Mouse (Mus musculus) c-Kit-positive CD71-negative TER-119-negative erythroid progenitor cells, embryonic 14.5 days (primary cell): ENCODE results near the gene H2-Q6.
"Not testable (repeated sequence)": the region's sequence is repeated elsewhere in the genome, so short reads cannot be mapped to it uniquely, and the experiment has no call there.

Experiments
- DNase-seq: peaks from one replicate; pipeline ENCODE4 v3.0.0-alpha.2; 2013; ENCODE audit warnings: low read depth

H2-Q6 gene

DNA sequence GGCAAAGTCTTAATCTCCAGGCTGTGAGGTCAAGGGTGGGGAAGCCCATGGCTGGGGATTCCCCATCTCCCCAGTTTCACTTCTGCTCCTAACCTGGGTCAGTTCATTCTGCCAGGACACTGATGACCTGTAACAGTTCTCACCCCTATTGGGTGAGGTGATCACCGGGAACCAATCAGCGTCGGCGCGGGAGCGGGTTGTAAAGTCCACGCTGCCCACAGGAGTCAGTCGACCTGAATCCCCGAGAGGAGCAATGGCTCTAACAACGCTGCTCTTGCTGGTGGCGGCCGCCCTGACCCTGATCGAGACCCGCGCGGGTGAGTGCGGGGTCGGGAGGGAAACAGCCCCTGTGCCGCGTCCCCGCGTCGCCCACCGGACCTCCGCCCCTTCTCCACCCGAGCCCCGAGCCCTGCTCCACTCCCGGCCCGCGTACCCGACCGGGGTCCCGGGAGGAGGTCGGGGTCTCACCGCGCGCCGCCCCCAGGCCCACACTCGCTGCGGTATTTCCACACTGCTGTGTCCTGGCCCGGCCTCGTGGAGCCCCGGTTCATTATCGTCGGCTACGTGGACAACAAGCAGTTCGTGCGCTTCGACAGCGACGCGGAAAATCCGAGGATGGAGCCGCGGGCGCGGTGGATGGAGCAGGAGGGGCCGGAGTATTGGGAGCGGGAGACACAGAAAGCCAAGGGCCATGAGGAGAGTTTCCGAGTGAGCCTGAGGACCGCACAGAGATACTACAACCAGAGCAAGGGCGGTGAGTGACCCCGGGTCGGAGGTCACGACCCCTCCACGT lies at the start of gene H2-Q6:
Gene H2-Q6, plus strand, starts transcription at position 227 of the 793 bp plus-strand sequence.
- DNase-seq, result not testable (repeated sequence)

DNA sequence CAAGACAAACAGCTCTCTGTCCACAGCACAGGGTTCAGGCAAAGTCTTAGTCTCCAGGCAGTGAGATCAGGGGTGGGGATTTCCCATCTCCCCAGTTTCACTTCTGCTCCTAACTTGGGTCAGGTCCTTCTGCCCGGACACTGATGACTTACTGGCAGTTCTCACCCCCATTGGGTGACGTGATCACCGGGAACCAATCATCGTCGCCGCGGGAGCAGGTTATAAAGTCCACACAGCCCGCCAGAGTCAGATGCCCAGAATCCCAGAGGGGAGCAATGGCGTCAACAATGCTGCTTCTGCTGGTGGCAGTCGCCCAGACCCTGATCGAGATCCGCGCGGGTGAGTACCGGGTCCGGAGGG lies 45.3 kb upstream of the H2-Q6 start, which contains the start of gene H2-Q4:
Gene H2-Q4, plus strand, starts transcription at position 249 of the 360 bp plus-strand sequence.
- DNase-seq, result peak; percentile 89

DNA sequence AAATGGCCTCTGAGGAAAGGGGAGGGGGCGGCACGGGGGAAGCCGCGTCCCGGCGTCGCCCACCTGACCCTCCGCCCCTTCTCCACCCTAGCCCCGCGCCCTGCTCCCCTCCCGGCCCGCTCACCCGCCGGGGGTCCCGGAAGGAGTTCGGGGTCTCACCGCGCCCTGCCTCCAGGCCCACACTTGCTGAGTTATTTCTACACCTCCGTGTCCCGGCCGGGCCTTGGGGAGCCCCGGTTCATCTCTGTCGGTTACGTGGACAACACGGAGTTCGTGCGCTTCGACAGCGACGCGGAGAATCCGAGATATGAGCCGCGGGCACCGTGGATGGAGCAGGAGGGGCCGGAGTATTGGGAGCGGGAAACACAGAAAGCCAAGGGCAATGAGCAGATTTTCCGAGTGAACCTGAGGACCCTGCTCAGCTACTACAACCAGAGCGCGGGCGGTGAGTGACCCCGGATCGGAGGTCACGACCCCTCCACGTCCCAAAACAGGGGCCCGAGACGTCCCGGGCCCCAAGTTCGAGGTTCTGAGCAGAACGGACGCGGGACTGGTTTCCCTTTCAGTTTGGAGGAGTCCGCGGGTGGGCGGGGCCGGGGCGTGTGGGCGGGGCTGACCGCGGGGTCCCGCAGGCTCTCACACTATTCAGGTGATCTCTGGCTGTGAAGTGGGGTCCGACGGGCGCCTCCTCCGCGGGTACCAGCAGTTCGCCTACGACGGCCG lies 44.8 kb upstream of the H2-Q6 start:
- no peak for DNase-seq

DNA sequence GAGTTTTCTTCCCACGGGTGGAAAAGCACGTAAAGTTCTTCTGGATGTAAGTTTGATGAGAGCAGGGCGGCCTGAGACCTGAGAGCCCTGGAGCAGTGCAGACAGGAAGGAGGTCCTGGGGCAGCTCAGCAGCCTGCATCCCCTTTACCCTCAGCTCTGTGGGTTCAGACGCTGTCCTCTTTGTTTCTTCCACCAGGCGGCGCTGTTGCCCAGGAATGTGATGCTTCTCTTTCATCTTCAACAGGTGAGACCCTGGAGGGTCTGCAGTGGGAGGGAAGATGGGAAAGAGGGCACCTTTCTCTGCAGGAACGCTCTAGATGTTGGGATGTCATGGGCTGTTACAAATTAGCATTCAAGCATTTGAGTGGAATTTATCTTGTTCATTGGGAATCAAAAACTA lies 34.9 kb upstream of the H2-Q6 start:
- DNase-seq, result not testable (repeated sequence)

DNA sequence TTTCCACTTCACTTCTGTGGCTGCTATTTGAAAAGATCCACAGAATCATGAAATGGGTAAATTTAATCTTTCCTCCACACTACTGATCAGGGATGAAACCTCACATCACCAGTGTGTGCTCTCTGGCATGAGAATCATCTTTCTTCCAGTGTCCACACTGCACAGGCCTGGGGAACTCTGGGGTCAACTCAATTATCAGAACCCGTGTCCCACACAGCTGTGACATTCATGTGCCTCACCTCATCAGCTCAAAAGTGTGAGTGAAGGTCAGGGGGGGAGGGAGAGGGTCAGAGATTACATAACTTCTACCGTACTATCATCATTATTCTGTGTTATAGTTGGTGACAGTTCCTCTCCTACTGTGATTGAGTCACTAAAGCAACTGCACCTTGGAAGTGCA lies 32.0 kb upstream of the H2-Q6 start:
- DNase-seq, result not testable (repeated sequence)

DNA sequence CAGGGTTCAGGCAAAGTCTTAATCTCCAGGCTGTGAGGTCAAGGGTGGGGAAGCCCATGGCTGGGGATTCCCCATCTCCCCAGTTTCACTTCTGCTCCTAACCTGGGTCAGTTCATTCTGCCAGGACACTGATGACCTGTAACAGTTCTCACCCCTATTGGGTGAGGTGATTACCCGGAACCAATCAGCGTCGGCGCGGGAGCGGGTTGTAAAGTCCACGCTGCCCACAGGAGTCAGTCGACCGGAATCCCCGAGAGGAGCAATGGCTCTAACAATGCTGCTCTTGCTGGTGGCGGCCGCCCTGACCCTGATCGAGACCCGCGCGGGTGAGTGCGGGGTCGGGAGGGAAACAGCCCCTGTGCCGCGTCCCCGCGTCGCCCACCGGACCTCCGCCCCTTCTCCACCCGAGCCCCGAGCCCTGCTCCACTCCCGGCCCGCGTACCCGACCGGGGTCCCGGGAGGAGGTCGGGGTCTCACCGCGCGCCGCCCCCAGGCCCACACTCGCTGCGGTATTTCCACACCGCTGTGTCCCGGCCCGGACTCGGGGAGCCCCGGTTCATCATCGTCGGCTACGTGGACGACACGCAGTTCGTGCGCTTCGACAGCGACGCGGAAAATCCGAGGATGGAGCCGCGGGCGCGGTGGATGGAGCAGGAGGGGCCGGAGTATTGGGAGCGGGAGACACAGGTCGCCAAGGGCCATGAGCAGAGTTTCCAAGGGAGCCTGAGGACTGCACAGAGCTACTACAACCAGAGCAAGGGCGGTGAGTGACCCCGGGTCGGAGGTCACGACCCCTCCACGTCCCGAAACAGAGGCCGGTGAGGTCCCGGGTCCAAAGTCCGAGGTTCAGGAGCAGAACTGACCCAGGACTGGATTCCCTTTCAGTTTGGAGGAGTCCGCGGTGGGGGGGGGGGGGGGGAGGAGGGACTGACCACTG lies 30.5 kb upstream of the H2-Q6 start:
- DNase-seq, result not testable (repeated sequence)

DNA sequence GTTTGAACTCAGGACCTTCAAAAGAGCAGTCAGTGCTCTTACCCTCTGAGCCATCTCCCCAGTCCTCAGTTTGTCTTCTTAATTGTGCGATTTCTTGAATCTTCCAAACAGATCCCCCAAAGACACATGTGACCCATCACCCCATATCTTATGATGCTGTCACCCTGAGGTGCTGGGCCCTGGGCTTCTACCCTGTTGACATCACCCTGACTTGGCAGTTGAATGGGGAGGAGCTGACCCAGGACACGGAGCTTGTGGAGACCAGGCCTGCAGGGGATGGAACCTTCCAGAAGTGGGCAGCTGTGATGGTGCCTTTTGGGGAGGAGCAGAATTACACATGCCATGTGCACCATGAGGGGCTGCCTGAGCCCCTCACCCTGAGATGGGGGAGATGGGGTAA lies 27.7 kb upstream of the H2-Q6 start:
- DNase-seq, result not testable (repeated sequence)

DNA sequence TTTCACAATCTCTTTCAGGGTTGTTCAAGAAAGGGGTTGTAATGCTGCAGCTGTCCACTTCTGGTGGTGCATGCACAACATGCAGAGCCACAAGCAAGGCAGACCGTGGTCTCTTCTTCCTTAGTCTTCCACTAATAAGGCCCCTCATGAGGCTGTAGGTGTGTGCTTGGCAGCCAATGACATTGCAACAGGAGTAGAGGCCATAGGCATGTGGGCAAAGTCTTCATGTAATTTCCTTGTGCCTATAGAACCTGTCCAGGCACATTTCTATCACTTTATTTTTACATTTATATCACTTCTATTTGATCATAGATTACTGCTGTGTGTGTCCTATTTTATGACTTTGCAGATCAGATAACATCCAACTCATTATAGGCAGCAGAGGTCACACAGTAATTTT lies 11.6 kb upstream of the H2-Q6 start:
- DNase-seq, result not testable (repeated sequence)

DNA sequence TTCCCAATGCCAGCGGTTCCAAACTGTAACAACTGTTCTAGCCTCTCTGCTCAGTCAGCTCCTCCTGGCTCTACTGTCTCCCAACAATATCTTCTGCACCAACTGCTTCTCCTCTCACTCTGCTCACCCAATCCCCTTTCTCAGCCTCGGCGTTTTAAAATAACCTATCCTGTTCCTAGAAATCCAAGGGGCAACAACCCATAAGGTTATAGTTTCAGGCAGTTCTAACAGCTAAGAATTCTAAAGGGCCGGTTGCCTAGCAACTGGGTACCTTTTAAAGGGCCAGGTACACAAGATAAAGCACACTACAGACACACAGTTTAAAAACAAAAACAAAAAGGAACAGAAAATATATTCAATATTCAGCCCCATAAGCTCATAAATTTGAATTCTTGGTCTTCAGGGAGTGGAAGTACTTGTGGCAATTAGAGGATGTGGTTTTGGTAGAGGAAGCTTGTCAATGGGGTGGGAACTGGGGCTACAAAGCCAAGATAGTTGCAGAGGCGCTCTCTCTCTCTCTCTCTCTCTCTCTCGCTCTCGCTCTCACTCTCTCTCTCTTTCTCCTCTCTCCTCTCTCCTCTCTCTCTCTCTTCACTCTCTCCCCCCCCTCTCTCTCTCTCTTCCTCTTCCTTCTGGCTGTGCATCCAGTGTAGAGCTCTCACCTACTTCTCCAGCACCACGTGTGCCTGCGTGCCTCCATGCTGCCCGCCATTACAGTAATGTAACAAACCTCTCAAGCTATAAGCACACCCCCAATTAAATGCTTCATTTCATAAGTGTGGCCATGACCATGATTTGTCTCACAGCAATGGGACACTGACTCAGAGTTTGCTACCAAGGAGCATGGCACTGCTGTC lies 9.1 kb upstream of the H2-Q6 start:
- not testable (repeated sequence) for DNase-seq

DNA sequence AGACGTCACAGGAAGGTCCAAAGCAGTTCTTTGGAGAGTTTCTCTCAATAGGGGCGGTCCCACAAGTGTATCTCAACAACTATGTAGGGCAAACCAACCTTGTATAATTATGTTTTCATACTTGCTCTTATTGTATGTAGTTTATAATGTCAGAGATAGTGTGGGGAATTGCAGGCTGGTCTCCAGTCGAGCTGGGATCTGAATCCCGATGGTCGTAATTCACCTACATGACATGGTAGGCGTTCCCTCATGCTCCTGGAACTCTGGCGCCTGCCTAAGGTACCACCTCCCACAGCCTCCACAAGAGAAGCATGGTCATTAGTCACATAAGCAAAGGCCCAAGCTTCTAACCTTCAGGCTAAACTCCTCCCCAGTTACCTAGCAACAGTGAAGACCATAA lies 5.9 kb upstream of the H2-Q6 start:
- no peak for DNase-seq

DNA sequence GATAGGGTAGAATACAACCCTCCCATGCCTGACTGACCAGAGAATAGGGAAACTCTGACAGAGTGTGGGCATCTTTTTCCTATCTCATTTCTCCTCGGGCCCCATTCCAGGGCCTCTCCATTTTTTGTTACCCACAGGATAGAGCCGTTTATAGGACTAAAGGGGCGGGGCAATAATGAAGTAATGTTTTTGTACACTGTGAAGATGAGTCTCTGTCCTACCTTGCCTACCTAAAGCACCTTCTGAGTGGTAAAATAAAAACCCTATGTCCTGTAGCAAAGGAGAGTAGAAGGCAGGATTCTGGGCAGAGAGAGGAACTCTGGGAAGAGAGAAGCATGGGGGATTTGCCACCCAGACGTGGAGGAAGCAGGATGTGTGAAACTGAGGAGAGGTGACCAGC lies 5.1 kb upstream of the H2-Q6 start:
- not testable (repeated sequence) for DNase-seq

DNA sequence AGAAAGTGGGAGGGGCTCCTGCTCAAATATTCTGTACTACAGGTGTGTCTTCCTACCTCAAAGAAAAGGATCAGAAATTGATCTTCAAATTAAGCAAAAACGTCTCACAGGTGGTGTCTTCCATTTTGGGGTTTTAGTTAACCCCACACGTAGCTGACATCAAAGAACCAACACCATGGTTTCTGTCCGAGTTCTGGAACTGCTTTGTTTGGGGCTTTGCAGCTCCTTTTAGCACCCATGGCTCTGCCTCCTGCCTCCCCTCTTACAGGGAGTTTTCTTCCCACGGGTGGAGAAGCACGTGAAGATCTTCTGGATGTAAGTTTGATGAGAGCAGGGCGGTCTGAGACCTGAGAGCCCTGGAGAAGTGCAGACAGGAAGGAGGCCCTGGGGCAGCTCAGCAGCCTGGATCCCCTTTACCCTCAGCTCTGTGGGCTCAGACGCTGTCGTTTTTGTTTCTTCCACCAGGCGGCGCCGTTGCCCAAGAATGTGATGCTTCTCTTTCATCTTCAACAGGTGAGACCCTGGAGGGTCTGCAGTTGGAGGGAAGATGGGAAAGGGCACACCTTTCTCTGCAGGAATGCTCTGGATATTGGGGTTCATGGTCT lies 4.3 kb upstream of the H2-Q6 start:
- peak; percentile 23 for DNase-seq

DNA sequence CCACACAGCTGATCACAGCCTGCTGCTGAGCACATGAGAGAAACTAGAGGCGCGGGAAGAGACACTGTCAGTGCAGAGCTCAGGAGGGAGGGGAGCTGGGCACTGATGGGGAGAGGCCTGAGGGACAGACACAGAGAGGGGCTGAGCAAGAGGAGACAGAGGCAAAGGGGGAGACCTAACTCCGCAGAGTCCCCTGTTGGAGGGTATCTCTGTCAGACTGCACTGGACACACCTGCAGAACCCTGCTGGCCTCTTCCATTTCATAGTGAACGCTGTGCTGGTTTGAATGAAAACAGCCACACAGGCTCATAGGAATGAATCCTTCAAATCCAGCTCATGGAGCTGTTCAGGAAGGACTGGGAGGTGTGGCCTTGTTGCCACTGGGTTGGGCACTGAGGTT lies 3.3 kb upstream of the H2-Q6 start:
- not testable (repeated sequence) for DNase-seq

DNA sequence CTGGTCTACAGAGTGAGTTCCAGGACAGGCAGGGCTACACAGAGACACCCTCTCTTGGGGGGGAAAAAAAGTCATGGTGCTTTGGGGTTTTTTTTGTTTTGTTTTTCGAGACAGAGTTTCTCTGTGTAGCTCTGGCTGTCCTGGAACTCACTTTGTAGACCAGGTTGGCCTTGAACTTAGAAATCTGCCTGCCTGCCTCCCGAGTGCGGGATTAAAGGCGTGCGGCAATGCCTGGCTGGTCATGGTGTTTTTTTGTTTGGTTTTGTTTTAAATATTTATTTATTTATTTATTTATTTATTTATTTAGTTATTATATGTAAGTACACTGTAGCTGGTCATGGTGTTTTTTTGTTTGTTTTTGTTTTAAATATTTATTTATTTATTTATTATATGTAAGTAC lies 2.3 kb upstream of the H2-Q6 start:
- DNase-seq, result not testable (repeated sequence)

DNA sequence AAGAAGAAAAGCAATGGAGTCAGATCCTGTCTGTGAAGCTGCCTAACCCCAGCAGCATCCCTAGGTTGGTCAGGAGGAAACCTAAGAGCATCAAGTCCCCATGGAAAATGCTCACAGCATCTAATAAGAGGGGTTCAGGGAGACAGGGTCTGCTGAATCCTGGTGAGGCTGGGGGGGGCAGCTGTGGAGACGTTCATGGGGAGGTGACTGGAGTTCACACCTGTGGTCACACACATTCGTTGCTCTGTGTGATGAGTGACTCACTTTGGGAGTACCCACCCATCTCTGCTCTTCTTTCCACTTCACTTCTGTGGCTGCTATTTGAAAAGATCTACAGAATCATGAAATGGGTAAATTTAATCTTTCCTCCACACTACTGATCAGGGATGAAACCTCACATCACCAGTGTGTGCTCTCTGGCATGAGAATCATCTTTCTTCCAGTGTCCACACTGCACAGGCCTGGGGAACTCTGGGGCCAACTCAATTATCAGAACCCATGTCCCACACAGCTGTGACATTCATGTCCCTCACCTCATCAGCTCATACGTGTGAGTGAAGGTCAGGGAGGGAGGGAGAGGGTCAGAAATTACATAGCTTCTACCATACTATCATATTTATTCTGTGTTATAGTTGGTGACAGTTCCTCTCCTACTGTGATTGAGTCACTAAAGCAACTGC lies 1.4 kb upstream of the H2-Q6 start:
- not testable (repeated sequence) for DNase-seq

DNA sequence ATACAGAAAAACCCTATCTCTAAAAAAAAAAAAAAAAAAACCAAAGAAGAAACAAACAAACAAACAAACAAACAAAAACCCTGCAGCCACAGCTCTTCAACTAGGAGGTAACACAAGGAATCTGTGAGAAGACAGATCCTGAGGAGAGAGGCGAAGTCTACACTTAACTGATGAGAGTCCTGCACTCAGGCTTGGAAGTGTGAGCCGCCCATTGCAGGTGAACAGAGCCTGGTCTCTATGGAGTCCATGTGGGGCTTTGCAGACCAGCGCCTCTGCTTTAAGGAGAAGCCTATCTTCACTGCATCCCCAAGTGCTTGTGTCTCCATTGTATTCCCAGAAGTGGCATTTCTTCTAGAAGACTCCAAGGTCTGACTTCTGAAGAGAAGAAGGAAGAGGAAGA lies 544 bp upstream of the H2-Q6 start:
- DNase-seq, result not testable (repeated sequence)

DNA sequence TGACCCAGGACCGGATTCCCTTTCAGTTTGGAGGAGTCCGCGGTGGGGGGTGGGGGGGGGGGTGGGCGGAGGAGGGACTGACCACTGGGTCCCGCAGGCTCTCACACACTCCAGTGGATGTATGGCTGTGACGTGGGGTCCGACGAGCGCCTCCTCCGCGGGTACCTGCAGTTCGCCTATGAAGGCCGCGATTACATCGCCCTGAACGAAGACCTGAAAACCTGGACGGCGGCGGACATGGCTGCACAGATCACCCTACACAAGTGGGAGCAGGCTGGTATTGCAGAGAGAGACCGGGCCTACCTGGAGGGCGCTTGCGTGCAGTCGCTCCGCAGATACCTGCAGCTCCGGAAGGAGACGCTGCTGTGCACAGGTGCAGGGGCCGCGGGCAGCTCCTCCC lies 824 bp downstream of the H2-Q6 start:
- DNase-seq, result not testable (repeated sequence)

DNA sequence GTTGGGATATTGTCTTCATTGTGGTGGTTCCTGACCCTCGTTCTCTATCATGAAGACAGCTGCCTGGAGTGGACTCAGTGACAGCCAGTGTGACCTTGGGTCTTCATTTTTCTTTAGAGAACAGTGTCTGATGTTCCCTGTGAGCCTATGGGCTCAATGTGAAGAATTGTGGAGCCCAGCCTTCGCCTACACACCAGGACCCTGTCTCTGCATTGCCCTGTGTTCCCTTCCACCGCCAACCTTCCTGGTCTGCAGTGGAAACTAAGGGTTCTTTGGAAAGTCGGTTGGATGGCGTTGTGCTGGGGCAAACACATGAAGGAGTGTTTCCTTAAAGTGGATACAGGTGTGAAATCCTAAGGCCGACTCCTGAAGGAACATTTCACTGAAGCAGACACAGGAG lies 4.2 kb downstream of the H2-Q6 start:
- DNase-seq, result not testable (repeated sequence)

DNA sequence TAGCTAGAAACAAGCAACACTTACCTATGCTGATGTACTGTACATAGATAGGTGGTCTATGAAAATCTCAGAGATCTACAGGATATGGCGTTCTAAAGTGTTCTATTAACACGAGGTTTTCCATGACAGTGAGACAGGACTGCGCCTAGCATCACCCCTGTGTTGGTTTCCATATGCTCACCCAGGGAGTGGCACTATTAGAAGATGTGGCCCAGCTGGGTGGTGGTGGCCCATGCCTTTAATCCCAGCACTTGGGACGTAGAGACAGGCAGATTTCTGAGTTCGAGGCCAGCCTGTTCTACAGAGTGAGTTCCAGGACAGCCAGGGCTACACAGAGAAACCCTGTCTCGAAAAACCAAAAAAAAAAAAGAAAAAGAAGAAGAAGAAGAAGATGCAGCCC lies 6.0 kb downstream of the H2-Q6 start:
- DNase-seq, result not testable (repeated sequence)

DNA sequence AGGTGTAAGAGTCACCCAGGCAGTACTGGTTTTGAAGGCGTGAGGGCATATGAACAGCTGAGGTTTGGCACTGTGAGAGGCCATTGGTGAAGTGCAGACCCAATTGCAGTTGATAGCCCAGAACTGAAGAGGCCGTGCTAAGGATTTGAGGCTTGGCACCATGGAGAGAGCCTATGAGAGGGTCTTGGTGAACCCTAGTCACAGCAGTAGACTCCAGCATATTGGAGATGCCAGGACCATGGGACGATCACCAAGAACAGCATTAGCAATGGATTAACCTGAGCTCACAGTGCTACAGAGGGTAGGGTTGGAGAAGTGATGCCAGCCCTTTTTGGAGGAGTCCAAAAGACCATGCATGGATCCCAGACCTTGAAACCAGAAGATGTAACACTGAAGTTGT lies 7.5 kb downstream of the H2-Q6 start:
- DNase-seq, result not testable (repeated sequence)
